Mouse (Mus musculus) urinary bladder, postnatal 25 days (tissue): ENCODE data around the gene Wfdc17.
A peak's percentile ranks its signal among the peaks of the same experiment; 100 is the strongest.

Experiments
- DNase-seq: peaks from one replicate; pipeline ENCODE4 v3.0.0; 2022; ENCODE audit warnings: low spot score

Gene Wfdc17

GRCm38 (mm10) chr11:83740443-83740991, 36.7 kb downstream of the Wfdc17 start:
- no peak for DNase-seq

- DNase-seq: no peak
Observed at GRCm38 (mm10) chr11:83741841-83742240, 38.0 kb downstream of the Wfdc17 start.

- DNase-seq: no peak
Observed at GRCm38 (mm10) chr11:83742731-83743355, 39.1 kb downstream of the Wfdc17 start.

- DNase-seq: no peak
Observed at GRCm38 (mm10) chr11:83743525-83743924, 39.7 kb downstream of the Wfdc17 start.

GRCm38 (mm10) chr11:83746152-83746551, 42.4 kb downstream of the Wfdc17 start:
- no peak for DNase-seq

DNA sequence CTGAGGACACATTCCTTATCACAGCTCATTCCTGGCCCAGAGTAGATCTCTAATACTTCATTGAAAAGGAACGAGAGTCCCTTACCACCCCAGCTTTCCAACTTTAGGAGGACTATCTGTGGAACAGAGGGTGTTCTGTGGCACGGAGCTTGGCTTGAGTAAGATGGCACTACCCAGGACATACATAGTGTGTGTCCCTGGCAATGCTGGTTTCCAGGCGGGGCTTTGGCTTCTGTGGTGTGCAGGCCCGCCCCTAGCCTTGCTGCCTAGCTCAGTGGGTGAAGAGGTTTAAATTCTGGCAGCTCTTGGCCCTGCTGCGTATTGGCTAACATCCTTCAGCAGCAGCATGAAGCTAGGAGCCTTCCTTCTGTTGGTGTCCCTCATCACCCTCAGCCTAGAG, 42.9 kb downstream of the Wfdc17 start, which contains the start of gene Wfdc21:
Wfdc21 (plus strand) TSS at position 260 of the 400 bp plus-strand sequence.
- no peak for DNase-seq

- DNase-seq: no peak
Observed at GRCm38 (mm10) chr11:83747376-83748265, 43.8 kb downstream of the Wfdc17 start.

GRCm38 (mm10) chr11:83753581-83754181, 49.9 kb downstream of the Wfdc17 start, which contains the start of gene Heatr6:
TSS of gene Heatr6 (plus strand) at chr11:83753696.
- DNase-seq: peak; percentile 91

DNA sequence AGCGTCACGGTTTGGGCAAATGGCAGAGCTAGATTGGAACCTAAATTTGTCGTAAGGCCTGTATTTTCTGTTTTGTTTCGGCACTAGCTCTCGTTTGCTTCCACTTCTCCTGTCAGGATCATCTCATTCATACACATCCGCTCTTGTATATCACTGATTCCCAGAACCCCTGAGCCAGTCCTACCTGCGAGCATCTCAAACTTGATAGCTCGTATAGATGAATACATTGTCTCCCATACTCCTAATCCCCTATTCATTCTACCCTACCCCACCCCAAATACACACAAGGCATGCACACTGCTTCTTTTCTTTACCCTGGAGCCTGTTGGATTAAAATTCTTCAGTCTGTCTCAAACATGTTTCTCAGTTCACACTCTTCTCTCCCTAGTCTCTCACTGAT, 50.4 kb downstream of the Wfdc17 start:
- no peak for DNase-seq
